17 mouse cellular contexts compared by ENCODE assay signal in genomic region chr2:158012608-158013007, GRCm38 (mm10).
"Had no signal": no experiment of that assay in that cellular context is flagged by ENCODE, and none has a peak within 500 bp of the region (broad histone marks: within the 10 kb centered on the region; RNA-seq: fewer than 3 reads in every experiment).

No protein-coding gene starts in this region.

- H3K4me1 ChIP-seq: midbrain, embryonic 13.5 days; midbrain, embryonic 15.5 days; neural tube, embryonic 12.5 days had no signal

- H3K4me3 ChIP-seq: lung, embryonic 15.5 days; megakaryocyte, embryonic 14.5 days; midbrain, embryonic 13.5 days; midbrain, embryonic 15.5 days; neural tube, embryonic 12.5 days; stomach, embryonic 15.5 days had no signal

- H3K4me2 ChIP-seq: lung, embryonic 15.5 days; midbrain, embryonic 11.5 days; midbrain, embryonic 13.5 days; midbrain, embryonic 15.5 days; neural tube, embryonic 12.5 days; stomach, embryonic 15.5 days had no signal

- ATAC-seq: liver, postnatal 0 days; lung, postnatal 0 days; midbrain, embryonic 13.5 days; midbrain, embryonic 15.5 days had no signal

- H3K9ac ChIP-seq: liver, postnatal 0 days; lung, embryonic 15.5 days; midbrain, embryonic 13.5 days; midbrain, embryonic 15.5 days; neural tube, embryonic 12.5 days; stomach, embryonic 15.5 days had no signal

- DNase-seq: liver, postnatal 0 days; lung, adult 2 months; lung, postnatal 14 days; lung, postnatal 36 days; right cerebral cortex, postnatal 14 days; thymus, adult 18-20 months; thymus, postnatal 36 days had no signal

- H3K27me3 ChIP-seq: lung, embryonic 15.5 days; megakaryocyte, embryonic 14.5 days; midbrain, embryonic 13.5 days; midbrain, embryonic 15.5 days; neural tube, embryonic 12.5 days; stomach, embryonic 15.5 days had no signal

- H3K9me3 ChIP-seq: lung, embryonic 15.5 days; megakaryocyte, embryonic 14.5 days; midbrain, embryonic 13.5 days; midbrain, embryonic 15.5 days; neural tube, embryonic 12.5 days; stomach, embryonic 15.5 days had no signal

- H3K27ac ChIP-seq: lung, embryonic 15.5 days; macrophage; midbrain, embryonic 13.5 days; midbrain, embryonic 15.5 days; neural tube, embryonic 12.5 days; stomach, embryonic 15.5 days; stomach, postnatal 0 days had no signal
